Mouse (Mus musculus) limb, embryonic 15.5 days (tissue): Measurements from ENCODE around the gene B3galt5. TPM values are rescaled to one million over a fixed set of nuclear protein-coding genes. Genes with fewer than 3 reads are reported as not detected.

ENCODE experiments used
- ATAC-seq: fragments of 200-750 bp; cut with Nextera tagmentation; 2 replicates; pipeline ENCODE4 v1.8.0; 2017; ENCODE audit warnings: low read depth, moderate TSS enrichment; ENCODE audit not compliant: insufficient number of reproducible peaks, low FRiP score, low TSS enrichment
- H3K27ac ChIP-seq: fragments of 300-500 bp; sonication (generic); 2 replicates; pipeline ENCODE4 v1.5.1; 2015; ENCODE audit warnings: moderate library complexity, mild to moderate bottlenecking, inconsistent platforms
- H3K27me3 ChIP-seq: fragments of 300-500 bp; sonication (generic); 2 replicates; pipeline ENCODE4 v1.6.1; 2015; ENCODE audit warnings: inconsistent platforms
- H3K36me3 ChIP-seq: fragments of 300-500 bp; sonication (generic); 2 replicates; pipeline ENCODE4 v1.6.1; 2015; ENCODE audit warnings: inconsistent platforms
- H3K4me1 ChIP-seq: fragments of 300-500 bp; sonication (generic); 2 replicates; pipeline ENCODE4 v1.6.1; 2015; ENCODE audit warnings: inconsistent platforms
- H3K4me2 ChIP-seq: fragments of 300-500 bp; sonication (generic); 2 replicates; pipeline ENCODE4 v1.6.1; 2015; ENCODE audit warnings: mild to moderate bottlenecking, inconsistent platforms
- H3K4me3 ChIP-seq: fragments of 300-500 bp; sonication (generic); 2 replicates; pipeline ENCODE4 v1.5.1; 2015; ENCODE audit warnings: mild to moderate bottlenecking, inconsistent platforms
- H3K9ac ChIP-seq: fragments of 300-500 bp; sonication (generic); 2 replicates; pipeline ENCODE4 v1.6.1; 2015; ENCODE audit warnings: inconsistent platforms
- H3K9me3 ChIP-seq: fragments of 300-500 bp; sonication (generic); 2 replicates; pipeline ENCODE4 v1.6.1; 2016; ENCODE audit warnings: inconsistent platforms
- WGBS: fragments of 180-500 bp; shearing (Covaris S2); methylation state at CpG from one replicate; pipeline ENCODE4 v1.1.7; 2015; 5-methylcytosine and 5-hydroxymethylcytosine counted together
- polyA plus RNA-seq: library from polyadenylated mRNA; unstranded; fragments of >200 nt; fragmentation: Nextera tagmentation; extraction: Ambion mirVana; gene quantifications from 2 replicates; pipeline ENCODE4 v1.2.1, GENCODE M21; 2015

B3galt5 gene
- polyA plus RNA-seq, 1 experiment from 2014 or later, result 0.42 TPM

- ATAC-seq, result no peak
- Histone ChIP-seq H3K9me3 (no peaks in the 10 kb centered on the region), H3K4me3 (no peak overlapping the region), H3K4me2 (no peak overlapping the region), H3K27me3 (peaks cover 31% of the 10 kb centered on the region), H3K9ac (no peak overlapping the region), H3K36me3 (no peaks in the 10 kb centered on the region), H3K4me1 (peaks cover 9% of the 10 kb centered on the region), H3K27ac (no peak overlapping the region)
- 63% methylated on average over 3 of the region's 3 CpGs for WGBS
These were observed 41.0 kb downstream of the B3galt5 start for GRCm38 (mm10) chr16:96276596-96276995.

- no peak for ATAC-seq
- Histone ChIP-seq H3K27ac (no peak overlapping the region), H3K27me3 (peaks cover 39% of the 10 kb centered on the region), H3K36me3 (no peaks in the 10 kb centered on the region), H3K4me2 (no peak overlapping the region), H3K4me3 (no peak overlapping the region), H3K9ac (no peak overlapping the region), H3K4me1 (peaks cover 9% of the 10 kb centered on the region), H3K9me3 (no peaks in the 10 kb centered on the region)
- 57% methylated on average over 9 of the region's 9 CpGs for WGBS
These were observed 43.1 kb downstream of the B3galt5 start for GRCm38 (mm10) chr16:96278491-96279224.

- Histone ChIP-seq H3K36me3 (no peaks in the 10 kb centered on the region), H3K9ac (0 out of 2 replicates have a peak overlapping the region, but pooled peaks have one; percentile 3), H3K9me3 (no peaks in the 10 kb centered on the region), H3K27ac (no peak overlapping the region), H3K4me3 (peak overlapping the region; percentile 34), H3K4me1 (peaks cover 9% of the 10 kb centered on the region), H3K27me3 (peaks cover 39% of the 10 kb centered on the region), H3K4me2 (peak overlapping the region; percentile 55)
- WGBS, result 4% methylated on average over 38 of the region's 38 CpGs
- ATAC-seq, result no peak
These were observed 45.4 kb downstream of the B3galt5 start for GRCm38 (mm10) chr16:96280719-96281605.

GRCm38 (mm10) chr16:96282566-96282965 is 47.0 kb downstream of the B3galt5 start:
- Histone ChIP-seq H3K4me1 (peaks cover 9% of the 10 kb centered on the region), H3K4me2 (no peak overlapping the region), H3K9me3 (no peaks in the 10 kb centered on the region), H3K27me3 (peaks cover 39% of the 10 kb centered on the region), H3K9ac (no peak overlapping the region), H3K27ac (no peak overlapping the region), H3K36me3 (no peaks in the 10 kb centered on the region), H3K4me3 (no peak overlapping the region)
- WGBS, result 92% methylated on average over 9 of the region's 9 CpGs
- no peak for ATAC-seq

GRCm38 (mm10) chr16:96291885-96292284 is 56.3 kb downstream of the B3galt5 start:
- no peak overlapping the region for H3K4me3 ChIP-seq
- no peak for ATAC-seq
- no peak overlapping the region for H3K27ac ChIP-seq
- no peaks in the 10 kb centered on the region for H3K27me3 ChIP-seq
- no peak overlapping the region for H3K9ac ChIP-seq
- no peaks in the 10 kb centered on the region for H3K4me1 ChIP-seq
- WGBS, result 66% methylated on average over 9 of the region's 9 CpGs
- no peaks in the 10 kb centered on the region for H3K36me3 ChIP-seq
- H3K4me2 ChIP-seq, result no peak overlapping the region
- no peaks in the 10 kb centered on the region for H3K9me3 ChIP-seq

- WGBS, result 48% methylated on average over 15 of the region's 15 CpGs
- no peaks in the 10 kb centered on the region for H3K4me1 ChIP-seq
- no peak overlapping the region for H3K4me2 ChIP-seq
- H3K9ac ChIP-seq, result no peak overlapping the region
- no peaks in the 10 kb centered on the region for H3K36me3 ChIP-seq
- no peak overlapping the region for H3K27ac ChIP-seq
- no peak for ATAC-seq
- H3K27me3 ChIP-seq, result no peaks in the 10 kb centered on the region
- H3K9me3 ChIP-seq, result no peaks in the 10 kb centered on the region
- H3K4me3 ChIP-seq, result no peak overlapping the region
These were observed 57.1 kb downstream of the B3galt5 start for GRCm38 (mm10) chr16:96292530-96293173.

GRCm38 (mm10) chr16:96298075-96298474 is 62.5 kb downstream of the B3galt5 start:
- Histone ChIP-seq H3K9ac (no peak overlapping the region), H3K27ac (no peak overlapping the region), H3K9me3 (no peaks in the 10 kb centered on the region), H3K36me3 (no peaks in the 10 kb centered on the region), H3K4me2 (no peak overlapping the region), H3K27me3 (no peaks in the 10 kb centered on the region), H3K4me3 (no peak overlapping the region), H3K4me1 (no peaks in the 10 kb centered on the region)
- no peak for ATAC-seq

GRCm38 (mm10) chr16:96298574-96298973 is 63.0 kb downstream of the B3galt5 start:
- no peak overlapping the region for H3K4me3 ChIP-seq
- 35% methylated on average over 3 of the region's 3 CpGs for WGBS
- H3K4me2 ChIP-seq, result no peak overlapping the region
- H3K36me3 ChIP-seq, result no peaks in the 10 kb centered on the region
- H3K4me1 ChIP-seq, result no peaks in the 10 kb centered on the region
- H3K27me3 ChIP-seq, result no peaks in the 10 kb centered on the region
- no peak for ATAC-seq
- no peak overlapping the region for H3K27ac ChIP-seq
- H3K9ac ChIP-seq, result no peak overlapping the region
- H3K9me3 ChIP-seq, result no peaks in the 10 kb centered on the region

- H3K4me3 ChIP-seq, result no peak overlapping the region
- H3K9ac ChIP-seq, result no peak overlapping the region
- no peaks in the 10 kb centered on the region for H3K4me1 ChIP-seq
- ATAC-seq, result no peak
- no peaks in the 10 kb centered on the region for H3K27me3 ChIP-seq
- no peaks in the 10 kb centered on the region for H3K36me3 ChIP-seq
- 78% methylated on average over 4 of the region's 4 CpGs for WGBS
- no peak overlapping the region for H3K4me2 ChIP-seq
- H3K9me3 ChIP-seq, result no peaks in the 10 kb centered on the region
- no peak overlapping the region for H3K27ac ChIP-seq
These were observed 67.8 kb downstream of the B3galt5 start for GRCm38 (mm10) chr16:96303356-96303755.

DNA sequence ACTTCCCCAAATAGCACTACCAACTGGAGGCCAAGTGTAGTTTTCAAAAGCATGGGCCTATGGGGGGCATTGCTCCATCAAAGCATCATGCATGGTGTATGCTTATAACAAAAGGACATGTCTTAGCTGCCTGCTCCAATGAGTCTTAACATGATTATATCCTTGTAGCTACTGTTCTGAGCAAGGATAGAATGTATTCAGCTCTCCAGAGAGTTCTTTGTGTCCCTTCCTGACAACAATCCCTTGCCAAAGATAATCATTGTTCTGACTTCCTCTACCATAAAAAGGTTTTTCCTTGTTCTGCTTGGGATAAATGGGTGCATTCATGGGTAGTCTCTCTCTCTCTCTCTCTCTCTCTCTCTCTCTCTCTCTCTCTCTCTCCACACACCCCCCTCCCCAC is 68.8 kb downstream of the B3galt5 start:
- ATAC-seq, result no peak
- Histone ChIP-seq H3K4me1 (no peaks in the 10 kb centered on the region), H3K27me3 (no peaks in the 10 kb centered on the region), H3K9ac (no peak overlapping the region), H3K9me3 (no peaks in the 10 kb centered on the region), H3K4me2 (no peak overlapping the region), H3K27ac (no peak overlapping the region), H3K36me3 (no peaks in the 10 kb centered on the region), H3K4me3 (no peak overlapping the region)

DNA sequence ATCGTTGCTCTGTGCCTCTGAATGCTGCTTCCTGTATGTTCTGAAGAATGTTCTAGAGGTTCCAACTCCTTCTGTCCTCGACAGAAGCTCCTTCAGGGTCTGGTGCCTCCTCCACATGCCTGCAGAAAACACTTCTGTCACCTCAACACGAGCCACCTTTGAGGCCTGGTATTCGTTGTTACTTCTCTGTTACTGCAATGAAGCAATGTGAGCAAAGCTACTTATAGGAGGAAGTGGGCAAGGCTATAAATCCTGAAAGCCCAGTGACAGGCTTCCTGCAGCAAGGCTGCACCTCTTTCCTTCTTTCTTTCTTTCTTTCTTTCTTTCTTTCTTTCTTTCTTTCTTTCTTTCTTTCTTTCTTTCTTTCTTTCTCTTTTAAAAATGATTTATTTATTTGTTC is 71.3 kb downstream of the B3galt5 start:
- Histone ChIP-seq H3K9me3 (no peaks in the 10 kb centered on the region), H3K4me2 (no peak overlapping the region), H3K4me3 (no peak overlapping the region), H3K9ac (no peak overlapping the region), H3K4me1 (no peaks in the 10 kb centered on the region), H3K27me3 (no peaks in the 10 kb centered on the region), H3K27ac (no peak overlapping the region), H3K36me3 (no peaks in the 10 kb centered on the region)
- ATAC-seq, result no peak
- 55% methylated on average over 4 of the region's 4 CpGs for WGBS

DNA sequence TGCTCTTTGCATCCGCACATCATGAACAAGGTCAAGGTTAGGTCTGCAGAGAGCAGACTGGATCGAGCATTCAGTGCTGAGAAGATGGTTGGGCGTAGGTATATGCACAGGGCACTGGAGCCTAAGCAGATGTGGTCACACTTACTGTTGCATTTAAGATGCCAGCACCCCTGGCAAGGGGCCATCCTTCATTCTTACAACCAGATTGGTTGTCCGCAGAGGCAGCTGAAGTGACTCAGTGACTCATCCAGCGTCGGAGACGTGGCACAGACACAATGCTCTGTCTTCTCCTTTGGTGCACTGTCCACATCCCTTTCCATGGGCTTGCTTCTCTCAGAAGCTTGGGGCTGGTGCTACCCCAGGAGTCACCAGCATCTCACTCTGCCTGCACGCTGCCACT is 82.2 kb downstream of the B3galt5 start:
- WGBS, result 87% methylated on average over 8 of the region's 8 CpGs
- Histone ChIP-seq H3K4me2 (no peak overlapping the region), H3K4me1 (no peaks in the 10 kb centered on the region), H3K27ac (no peak overlapping the region), H3K36me3 (no peaks in the 10 kb centered on the region), H3K9ac (no peak overlapping the region), H3K4me3 (no peak overlapping the region), H3K9me3 (no peaks in the 10 kb centered on the region), H3K27me3 (no peaks in the 10 kb centered on the region)
- ATAC-seq, result no peak
